Mouse (Mus musculus): Measurements from ENCODE around the gene D630039A03Rik. TPM values are rescaled to one million over a fixed set of nuclear protein-coding genes. Genes with fewer than 3 reads are reported as not detected.

Gene D630039A03Rik
- total RNA-seq, 1 experiment, result 0.27 TPM

DNA sequence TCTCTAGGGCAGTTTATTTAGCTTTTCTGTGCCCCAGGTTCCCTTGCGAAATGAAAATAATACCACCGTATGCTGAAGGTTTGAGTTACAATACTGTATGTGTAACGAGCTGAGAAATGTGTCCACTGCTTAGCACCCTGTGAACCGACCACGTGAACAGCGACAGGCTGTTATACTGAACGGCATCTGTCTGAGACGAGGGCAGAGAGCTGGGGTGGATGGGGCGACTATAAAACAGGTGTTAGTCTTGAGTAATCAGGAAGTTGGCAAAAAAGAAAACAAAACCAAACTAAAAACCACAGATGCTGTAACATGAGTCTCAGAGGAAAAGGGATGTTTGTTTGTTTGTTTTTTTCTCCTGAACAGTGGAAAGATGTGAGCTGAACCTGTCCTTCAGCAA is 42.0 kb upstream of the D630039A03Rik start:
- DNase-seq (ENCODE audit: low read depth, low spot score), result no peak
- no peak for TF ChIP-seq MAFK (IDR thresholded peaks at IDR 0.05; ENCODE audit: insufficient read depth, low read depth, low read length)
- no peak for TF ChIP-seq ZNF384 (IDR thresholded peaks at IDR 0.05; ENCODE audit: low read depth, low read length)
- no peak for TF ChIP-seq CHD2 (IDR thresholded peaks at IDR 0.05; ENCODE audit: low read depth, low read length)
- TF ChIP-seq ZC3H11A (IDR thresholded peaks at IDR 0.05; ENCODE audit: borderline replicate concordance, low read depth, low read length), result no peak
- no peak for TF ChIP-seq HCFC1 (IDR thresholded peaks at IDR 0.05; ENCODE audit: borderline replicate concordance, insufficient read depth, low read length)
- in situ Hi-C loops (cut with MboI; ENCODE audit: low sequenced_read_pairs in 2 of 2, unreplicated experiment in 2 of 2), result no loop called here
- peaks cover 3 to 4% of the 10 kb centered on the region in 2 experiments; a peak in 1 of 4 replicates for H3K4me1 ChIP-seq (ENCODE audit: control insufficient read depth in 2 of 2, insufficient read depth in 2 of 2, low read length in 2 of 2, poor library complexity in 1 of 2)
- H3K9ac ChIP-seq (ENCODE audit: insufficient read depth, low read depth, low read length, poor library complexity, severe bottlenecking), result no peak overlapping the region
- H3K27ac ChIP-seq (ENCODE audit: insufficient read depth, low read depth, low read length, poor library complexity, severe bottlenecking), result no peak overlapping the region
- no peaks in the 10 kb centered on the region for H3K36me3 ChIP-seq (ENCODE audit: control insufficient read depth, insufficient read depth, low read length, poor library complexity, severe bottlenecking)
- no peaks in the 10 kb centered on the region for H3K9me3 ChIP-seq (ENCODE audit: control insufficient read depth, insufficient read depth, low read depth, low read length)
- H3K4me3 ChIP-seq (ENCODE audit: insufficient read depth in 1 of 2, low read depth in 1 of 2, low read length in 2 of 2, poor library complexity in 1 of 2, severe bottlenecking in 1 of 2), result no peak overlapping the region

DNA sequence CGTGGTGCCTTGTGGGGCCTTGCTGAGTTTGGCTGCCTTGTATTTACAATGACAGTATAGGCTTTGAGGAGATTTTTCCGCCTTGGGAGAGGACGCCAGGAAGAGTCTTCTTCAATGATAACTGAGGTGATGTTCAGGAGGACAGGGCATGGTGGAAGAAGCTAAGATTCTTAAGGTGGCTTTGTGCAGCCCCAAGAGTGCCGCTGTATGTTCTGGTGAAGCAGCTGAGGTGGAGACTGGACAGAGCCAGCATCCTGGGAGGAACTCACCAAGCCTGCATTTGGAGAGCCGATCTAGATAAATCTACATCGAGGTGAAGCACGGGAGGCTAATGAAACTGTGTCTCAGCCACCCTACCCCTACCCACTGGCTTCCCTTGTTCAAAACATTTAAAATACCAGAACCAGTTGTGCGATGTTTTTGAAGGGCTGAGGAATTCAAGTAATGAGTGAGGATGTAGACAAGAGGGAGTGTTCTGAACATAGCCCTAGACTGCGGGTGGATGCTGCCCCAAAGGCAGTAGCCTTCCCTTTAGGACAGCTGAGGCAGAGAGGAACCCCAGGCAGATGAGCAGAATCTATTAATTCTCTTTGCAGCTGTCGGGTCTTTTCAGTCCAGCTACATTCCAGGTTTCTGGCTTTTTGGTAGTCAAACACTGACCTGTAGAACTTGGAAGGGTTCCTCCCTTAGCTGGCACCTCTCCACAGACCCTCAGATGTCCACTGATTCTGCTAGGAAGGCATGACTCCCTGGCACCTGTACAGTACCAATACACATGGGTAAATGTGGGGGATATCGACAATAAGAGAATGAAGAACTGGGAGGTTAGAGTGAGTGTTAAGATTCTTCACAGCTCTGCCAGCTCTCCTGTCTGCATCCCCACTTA is 41.3 kb upstream of the D630039A03Rik start:
- peak overlapping the region; percentile 99 for H3K27ac ChIP-seq (ENCODE audit: insufficient read depth, low read depth, low read length, poor library complexity, severe bottlenecking)
- H3K9me3 ChIP-seq (ENCODE audit: control insufficient read depth, insufficient read depth, low read depth, low read length), result no peaks in the 10 kb centered on the region
- in situ Hi-C loops (cut with MboI; ENCODE audit: low sequenced_read_pairs in 2 of 2, unreplicated experiment in 2 of 2), result no loop called here
- peak overlapping the region; percentile 98 for H3K9ac ChIP-seq (ENCODE audit: insufficient read depth, low read depth, low read length, poor library complexity, severe bottlenecking)
- H3K36me3 ChIP-seq (ENCODE audit: control insufficient read depth, insufficient read depth, low read length, poor library complexity, severe bottlenecking), result peaks cover 2% of the 10 kb centered on the region; the same call in 1 of the 2 replicates
- TF ChIP-seq ZNF384 (IDR thresholded peaks at IDR 0.05; ENCODE audit: low read depth, low read length), result no peak
- peaks cover 3 to 4% of the 10 kb centered on the region in 2 experiments; a peak in 1 of 4 replicates for H3K4me1 ChIP-seq (ENCODE audit: control insufficient read depth in 2 of 2, insufficient read depth in 2 of 2, low read length in 2 of 2, poor library complexity in 1 of 2)
- H3K4me3 ChIP-seq (ENCODE audit: insufficient read depth in 1 of 2, low read depth in 1 of 2, low read length in 2 of 2, poor library complexity in 1 of 2, severe bottlenecking in 1 of 2), result peak overlapping the region; percentile 65 to 77
- DNase-seq (ENCODE audit: low read depth, low spot score), result no peak

DNA sequence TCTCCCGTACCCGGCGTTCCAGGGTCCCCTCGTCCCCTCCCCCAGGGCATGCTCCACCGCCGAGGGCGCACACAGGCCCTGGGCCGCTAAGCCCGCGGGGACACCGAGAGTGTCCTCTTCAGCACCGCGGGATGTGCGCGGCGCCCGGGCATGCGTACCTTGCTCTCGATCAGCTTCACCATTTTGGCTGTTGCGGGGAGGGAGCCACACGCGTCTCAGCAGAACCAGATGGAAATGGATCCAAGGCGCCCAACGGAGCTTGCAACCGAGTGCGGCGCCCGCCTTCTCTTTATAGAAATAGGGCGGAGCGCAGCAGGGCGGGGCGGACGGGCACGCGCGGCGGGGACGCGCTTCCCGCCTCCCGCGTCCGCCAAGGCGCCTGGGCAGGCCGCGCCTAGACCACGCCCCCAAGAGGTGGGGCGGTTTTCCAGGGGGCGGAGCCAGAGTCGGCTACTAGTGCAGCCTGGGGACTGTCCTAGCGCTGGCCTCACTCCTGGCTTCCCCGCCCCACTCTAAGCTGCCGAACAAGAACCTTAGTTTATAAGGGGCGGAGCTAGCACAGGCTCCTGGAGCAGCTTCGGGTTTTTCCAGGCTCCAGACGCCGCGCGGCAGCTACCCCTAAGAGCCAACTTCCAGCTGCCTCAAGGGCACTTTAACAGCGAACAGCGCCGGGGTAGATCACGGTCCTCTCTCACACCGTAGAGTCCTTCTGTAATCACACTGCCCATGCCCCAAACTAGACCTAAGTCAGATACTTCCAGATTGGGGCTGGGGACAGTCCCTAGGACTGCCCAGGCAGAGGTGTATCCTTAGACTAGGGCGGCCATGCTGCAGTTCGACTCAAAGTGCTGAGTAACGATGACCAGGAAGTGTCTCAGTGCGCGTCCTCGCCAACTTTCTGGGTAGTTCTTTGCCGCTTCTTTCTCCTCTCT is 40.2 kb upstream of the D630039A03Rik start, which contains the start of gene Txn1:
Gene Txn1 (minus strand): TSS at position 383 of the 932 bp plus-strand sequence.
- peak; percentile 98 for DNase-seq (ENCODE audit: low read depth, low spot score)
- H3K9ac ChIP-seq (ENCODE audit: insufficient read depth, low read depth, low read length, poor library complexity, severe bottlenecking), result peak within 1 kb of the TSS; percentile 98
- peaks cover 8% of the 10 kb centered on the region for H3K36me3 ChIP-seq (ENCODE audit: control insufficient read depth, insufficient read depth, low read length, poor library complexity, severe bottlenecking)
- 0 out of 2 replicates have a peak, but pooled peaks have one; percentile 21 for TF ChIP-seq CHD2 (IDR thresholded peaks at IDR 0.05; ENCODE audit: low read depth, low read length)
- TF ChIP-seq HCFC1 (IDR thresholded peaks at IDR 0.05; ENCODE audit: borderline replicate concordance, insufficient read depth, low read length), result peak; percentile 14; the same call in 1 of the 2 replicates
- no peak for TF ChIP-seq ZNF384 (IDR thresholded peaks at IDR 0.05; ENCODE audit: low read depth, low read length)
- TF ChIP-seq ZC3H11A (IDR thresholded peaks at IDR 0.05; ENCODE audit: borderline replicate concordance, low read depth, low read length), result no peak
- peak; percentile 97 for TF ChIP-seq MAFK (IDR thresholded peaks at IDR 0.05; ENCODE audit: insufficient read depth, low read depth, low read length)
- H3K4me3 ChIP-seq (ENCODE audit: insufficient read depth in 1 of 2, low read depth in 1 of 2, low read length in 2 of 2, poor library complexity in 1 of 2, severe bottlenecking in 1 of 2), result peak within 1 kb of the TSS; percentile 83 to 92
- H3K4me1 ChIP-seq (ENCODE audit: control insufficient read depth in 2 of 2, insufficient read depth in 2 of 2, low read length in 2 of 2, poor library complexity in 1 of 2), result peaks cover 4 to 7% of the 10 kb centered on the region in 2 experiments; a peak in 2 of 4 replicates
- in situ Hi-C loops (cut with MboI; ENCODE audit: low sequenced_read_pairs in 2 of 2, unreplicated experiment in 2 of 2), result no loop called here
- no peaks in the 10 kb centered on the region for H3K9me3 ChIP-seq (ENCODE audit: control insufficient read depth, insufficient read depth, low read depth, low read length)
- peak within 1 kb of the TSS; percentile 99 for H3K27ac ChIP-seq (ENCODE audit: insufficient read depth, low read depth, low read length, poor library complexity, severe bottlenecking)

DNA sequence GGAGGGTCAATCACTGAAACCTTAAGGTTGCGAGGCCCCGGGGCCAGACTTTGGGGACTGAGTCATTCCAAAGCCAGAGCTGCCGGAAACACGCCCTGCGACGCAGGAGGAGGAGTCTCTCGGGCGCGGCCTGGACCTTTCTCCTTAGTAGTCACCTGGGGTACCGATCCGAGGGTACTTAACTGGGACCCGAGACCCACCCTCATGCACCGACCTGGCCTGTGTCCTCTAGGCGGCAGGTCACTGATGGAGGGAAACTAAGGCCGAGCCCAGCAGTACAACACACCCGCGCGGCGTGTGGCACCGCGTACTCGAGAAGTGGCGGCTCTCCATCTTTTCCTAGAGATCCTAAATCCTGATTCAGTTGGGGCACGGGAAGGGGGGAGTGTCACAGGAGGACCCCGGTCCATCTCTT is 39.5 kb upstream of the D630039A03Rik start:
- TF ChIP-seq ZC3H11A (IDR thresholded peaks at IDR 0.05; ENCODE audit: borderline replicate concordance, low read depth, low read length) (no peak), CHD2 (IDR thresholded peaks at IDR 0.05; ENCODE audit: low read depth, low read length) (no peak), HCFC1 (IDR thresholded peaks at IDR 0.05; ENCODE audit: borderline replicate concordance, insufficient read depth, low read length) (no peak), ZNF384 (IDR thresholded peaks at IDR 0.05; ENCODE audit: low read depth, low read length) (no peak), MAFK (IDR thresholded peaks at IDR 0.05; ENCODE audit: insufficient read depth, low read depth, low read length) (no peak)
- Histone ChIP-seq H3K4me1 (ENCODE audit: control insufficient read depth in 2 of 2, insufficient read depth in 2 of 2, low read length in 2 of 2, poor library complexity in 1 of 2) (peaks cover 4 to 7% of the 10 kb centered on the region in 2 experiments; a peak in 2 of 4 replicates), H3K4me3 (ENCODE audit: insufficient read depth in 1 of 2, low read depth in 1 of 2, low read length in 2 of 2, poor library complexity in 1 of 2, severe bottlenecking in 1 of 2) (peak overlapping the region; percentile 83 to 92), H3K9ac (ENCODE audit: insufficient read depth, low read depth, low read length, poor library complexity, severe bottlenecking) (peak overlapping the region; percentile 90), H3K9me3 (ENCODE audit: control insufficient read depth, insufficient read depth, low read depth, low read length) (no peaks in the 10 kb centered on the region), H3K27ac (ENCODE audit: insufficient read depth, low read depth, low read length, poor library complexity, severe bottlenecking) (peak overlapping the region; percentile 81), H3K36me3 (ENCODE audit: control insufficient read depth, insufficient read depth, low read length, poor library complexity, severe bottlenecking) (peaks cover 15% of the 10 kb centered on the region)
- in situ Hi-C loops (cut with MboI; ENCODE audit: low sequenced_read_pairs in 2 of 2, unreplicated experiment in 2 of 2), result no loop called here
- DNase-seq (ENCODE audit: low read depth, low spot score), result peak; percentile 61
